Mouse (Mus musculus): ENCODE measurements at regions not wholly inside any gene's neighbourhood (a gene's known extent, or its start where the extent isn't known, plus 50 kb on each side); places are given as distances from the start of the nearest gene placed in this dataset.
"Not testable (repeated sequence)": the region's sequence is repeated elsewhere in the genome, so short reads cannot be mapped to it uniquely, and the experiment has no call there.

GRCm38 (mm10) chr7:137649650-137650049 is 212.2 kb downstream of the Glrx3 start:
- DNase-seq, result no peak

DNA sequence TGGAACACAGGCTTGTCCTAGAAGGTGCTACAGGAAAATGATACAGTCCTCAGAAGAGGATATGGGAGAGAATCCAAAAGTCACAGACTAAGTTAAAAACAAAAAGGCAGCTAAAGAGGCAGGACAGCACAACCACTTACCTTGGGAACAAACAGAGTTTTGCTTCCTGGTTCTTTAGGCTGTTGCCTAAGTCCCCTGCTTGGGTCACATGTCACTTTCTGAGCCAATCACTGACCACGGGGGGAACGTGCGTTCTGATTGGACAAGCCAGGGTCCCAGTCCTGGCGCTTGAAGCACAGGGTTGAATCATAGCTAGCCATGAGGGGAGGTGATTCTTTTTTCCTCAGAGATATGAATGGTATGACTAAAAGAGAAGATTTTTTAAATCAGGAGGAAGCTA is 216.4 kb downstream of the Glrx3 start:
- DNase-seq, result no peak

GRCm38 (mm10) chr7:137667165-137667564 is 229.8 kb downstream of the Glrx3 start:
- DNase-seq, result no peak

GRCm38 (mm10) chr7:137671156-137671555 is 233.7 kb downstream of the Glrx3 start:
- DNase-seq, result no peak

GRCm38 (mm10) chr7:137674596-137674995 is 237.2 kb downstream of the Glrx3 start:
- no peak for DNase-seq

DNA sequence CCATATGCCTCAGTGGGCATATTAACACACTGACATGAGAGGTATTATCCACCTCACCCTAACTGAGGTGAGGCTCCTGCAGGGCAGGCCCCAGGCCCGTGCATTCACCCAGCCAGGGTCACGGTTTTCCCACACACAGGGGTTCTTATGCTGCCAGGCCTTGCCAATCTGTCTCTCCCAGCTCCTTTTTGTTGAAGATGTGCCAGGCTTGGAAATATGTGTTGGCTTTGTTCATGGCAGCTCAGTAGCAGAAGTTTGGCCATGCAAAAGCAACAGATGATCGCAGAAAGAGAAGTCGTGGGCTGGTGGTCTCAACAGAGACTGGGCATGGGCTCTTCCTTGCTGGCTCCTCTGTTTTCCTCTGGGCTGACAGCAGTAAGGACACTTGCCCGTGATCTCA is 238.0 kb downstream of the Glrx3 start:
- DNase-seq, result no peak

DNA sequence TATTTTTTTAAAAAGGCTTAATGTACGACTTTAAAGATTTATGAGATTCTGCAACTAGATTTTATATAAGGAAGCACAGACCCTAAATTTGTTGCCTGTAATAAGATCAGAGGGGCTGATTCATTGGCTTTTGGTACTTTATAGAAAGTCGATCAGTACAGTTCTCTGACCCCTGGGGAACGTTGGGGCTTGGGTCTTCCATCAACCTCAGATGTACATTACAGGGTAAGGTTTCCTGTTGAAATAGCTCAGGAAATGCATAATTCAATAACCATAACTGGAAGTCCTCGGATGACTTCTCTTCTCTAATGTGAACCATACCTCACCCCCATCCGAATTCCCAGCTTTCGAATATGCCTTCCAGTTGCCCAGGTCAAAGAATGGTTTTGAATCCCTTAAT is 247.4 kb downstream of the Glrx3 start:
- no peak for DNase-seq

DNA sequence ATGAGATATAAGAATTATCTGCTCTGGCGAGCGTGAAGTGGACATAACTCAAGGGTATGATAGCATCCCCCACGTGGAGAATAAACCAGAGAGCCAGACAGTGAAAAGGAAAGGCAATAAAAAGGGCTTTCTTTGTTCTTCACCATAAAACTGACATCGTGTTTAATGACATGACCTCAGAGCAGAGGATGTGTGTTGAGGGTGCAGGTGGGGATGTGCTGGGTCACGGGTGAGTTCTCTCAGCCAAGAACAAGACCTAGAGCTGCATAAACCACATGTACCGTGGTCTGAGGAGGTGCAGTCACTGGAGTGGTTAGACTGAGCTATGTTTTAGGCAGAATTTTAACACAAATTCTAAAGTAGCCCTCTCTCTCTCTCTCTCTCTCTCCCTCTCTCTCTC is 247.9 kb downstream of the Glrx3 start:
- DNase-seq, result no peak

DNA sequence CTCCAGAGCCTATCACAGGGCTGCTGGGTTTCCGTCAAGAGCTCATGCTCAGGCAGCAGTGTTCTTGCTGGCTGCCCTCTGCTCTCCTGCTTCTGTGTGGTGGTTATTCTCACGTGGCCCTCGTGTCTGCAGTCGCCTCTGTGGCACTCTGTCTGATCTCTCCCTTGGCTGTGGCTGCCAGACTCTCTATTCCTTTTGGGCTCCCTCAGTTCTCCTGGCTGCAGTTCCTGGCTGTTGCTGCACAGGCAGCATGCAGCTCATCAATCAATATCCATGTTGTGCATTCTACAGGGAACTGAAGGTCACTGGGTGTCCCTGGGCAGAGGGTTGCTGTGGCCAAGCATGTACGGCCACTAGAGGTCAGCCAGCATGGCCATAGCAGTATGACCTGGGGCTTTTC is 259.4 kb downstream of the Glrx3 start:
- DNase-seq, result no peak

- not testable (repeated sequence) for DNase-seq
These were observed 261.1 kb downstream of the Glrx3 start for GRCm38 (mm10) chr7:137698501-137698900.

GRCm38 (mm10) chr7:137712862-137713261 is 275.4 kb downstream of the Glrx3 start:
- no peak for DNase-seq

DNA sequence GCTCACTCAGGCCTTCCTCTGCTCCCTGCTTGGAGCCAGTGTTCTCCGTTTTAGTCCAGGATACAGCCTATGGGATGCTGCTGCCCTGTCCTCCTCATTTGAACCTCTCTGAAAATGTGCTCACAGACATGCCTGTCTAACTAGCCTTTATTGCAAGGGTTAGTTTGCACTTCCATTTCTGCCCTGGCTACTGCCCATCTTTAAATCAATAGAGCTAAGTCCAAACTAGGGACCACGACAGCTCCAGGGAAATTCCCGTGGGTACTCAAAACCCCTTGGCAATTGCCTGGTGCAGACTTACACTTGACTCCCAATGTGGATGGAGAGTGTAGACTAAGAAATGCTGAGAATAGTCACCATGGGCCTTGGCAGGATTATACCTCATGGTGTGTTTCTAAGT is 276.4 kb downstream of the Glrx3 start:
- DNase-seq, result no peak

DNA sequence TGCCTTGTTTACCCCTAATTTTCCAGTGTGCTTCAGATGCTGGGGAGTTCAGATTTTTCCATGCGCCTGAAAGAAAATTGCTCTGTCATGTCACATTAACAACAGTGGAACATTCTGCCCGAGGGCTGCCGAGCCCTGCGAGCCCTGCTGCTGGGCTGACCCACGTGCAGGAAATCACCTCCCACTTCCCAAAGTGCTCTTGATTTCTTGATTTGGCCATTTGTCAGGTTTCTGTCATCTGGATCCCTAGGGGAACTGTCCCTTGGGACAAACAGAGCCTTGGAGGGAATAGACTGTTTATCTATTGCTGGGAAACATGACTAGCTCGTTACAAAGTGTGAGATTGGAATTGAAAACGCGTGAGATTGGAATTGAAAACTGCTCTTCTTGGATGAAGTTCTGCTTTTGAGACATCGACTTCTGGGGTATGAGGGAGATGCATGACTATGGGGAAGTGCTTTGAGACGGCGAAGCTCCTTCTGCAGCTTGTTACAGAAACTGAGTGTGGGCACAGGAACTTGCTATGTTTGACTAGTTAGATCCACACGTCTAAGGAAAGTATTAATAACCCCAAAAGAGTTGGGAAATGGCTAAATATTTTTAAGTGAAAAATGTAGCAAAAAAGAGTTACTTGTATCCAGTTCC is 277.0 kb downstream of the Glrx3 start:
- no peak for DNase-seq

GRCm38 (mm10) chr7:137715126-137715900 is 277.9 kb downstream of the Glrx3 start:
- no peak for DNase-seq

- peak in 1 of 2 experiments; percentile 5 for DNase-seq
These were observed 286.1 kb downstream of the Glrx3 start for GRCm38 (mm10) chr7:137723361-137724040.

- no peak for DNase-seq
These were observed 288.6 kb downstream of the Glrx3 start for GRCm38 (mm10) chr7:137726031-137726430.

GRCm38 (mm10) chr7:137735873-137736527 is 298.6 kb downstream of the Glrx3 start:
- DNase-seq, result no peak

DNA sequence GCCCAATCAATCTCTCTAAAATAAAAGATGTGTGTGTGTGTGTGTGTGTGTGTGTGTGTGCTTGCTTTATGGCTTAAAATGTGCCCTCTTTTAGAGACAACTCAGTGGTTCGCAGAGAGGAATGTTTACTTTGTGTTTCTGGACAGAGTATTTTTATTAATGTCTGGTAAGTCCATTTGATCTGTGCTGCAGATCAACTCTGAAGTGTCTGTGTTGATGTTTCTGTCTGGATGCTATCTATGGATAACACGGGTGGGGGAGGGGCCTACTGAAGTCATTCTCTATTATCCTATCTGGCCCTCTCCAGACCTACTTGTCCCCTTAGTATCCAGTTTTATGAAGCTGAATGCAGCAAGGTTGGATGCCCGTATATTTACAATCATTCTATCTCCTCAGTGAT is 304.3 kb downstream of the Glrx3 start:
- no peak for DNase-seq

DNA sequence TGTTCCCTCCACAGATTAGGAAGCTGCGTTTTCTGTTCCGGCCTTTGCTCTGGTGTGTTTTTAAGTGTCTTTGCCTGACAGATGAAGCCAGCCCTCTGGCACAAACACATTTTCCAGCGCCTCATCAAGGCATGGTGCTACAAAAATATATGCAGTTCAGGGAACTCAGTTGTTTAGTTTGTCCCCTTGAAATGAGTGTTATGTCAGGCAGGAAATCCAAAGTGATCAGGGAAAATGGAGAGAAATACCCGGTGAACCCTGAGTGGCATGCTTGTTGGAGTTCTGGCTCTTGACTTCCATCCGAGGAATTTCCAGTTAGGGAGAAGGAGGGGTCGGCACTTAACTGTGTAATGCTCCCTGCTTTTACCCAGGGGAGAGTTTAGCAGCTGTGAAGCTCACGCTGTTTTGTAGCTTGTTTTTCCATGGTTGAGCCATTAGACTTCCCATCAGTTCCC is 304.9 kb downstream of the Glrx3 start:
- DNase-seq, result no peak

DNA sequence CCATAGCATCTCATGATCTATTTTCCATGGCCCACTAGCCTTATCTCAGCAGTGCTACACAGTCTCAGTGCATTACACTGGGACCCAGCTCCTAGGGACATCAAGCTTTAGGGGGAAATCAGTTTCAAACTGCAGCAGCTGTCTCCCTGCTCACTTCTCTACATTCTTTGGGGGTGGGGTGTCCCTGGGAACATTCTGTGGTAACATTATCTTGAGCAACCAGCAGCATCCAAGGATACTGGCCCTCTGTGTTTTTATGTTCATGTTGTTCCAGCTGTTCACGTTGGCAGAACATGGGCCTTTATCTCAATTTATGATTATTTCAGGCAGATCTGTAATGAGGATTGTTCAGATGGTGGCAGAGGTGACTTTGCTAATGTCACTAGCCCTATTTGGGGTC is 308.2 kb downstream of the Glrx3 start:
- DNase-seq, result no peak

DNA sequence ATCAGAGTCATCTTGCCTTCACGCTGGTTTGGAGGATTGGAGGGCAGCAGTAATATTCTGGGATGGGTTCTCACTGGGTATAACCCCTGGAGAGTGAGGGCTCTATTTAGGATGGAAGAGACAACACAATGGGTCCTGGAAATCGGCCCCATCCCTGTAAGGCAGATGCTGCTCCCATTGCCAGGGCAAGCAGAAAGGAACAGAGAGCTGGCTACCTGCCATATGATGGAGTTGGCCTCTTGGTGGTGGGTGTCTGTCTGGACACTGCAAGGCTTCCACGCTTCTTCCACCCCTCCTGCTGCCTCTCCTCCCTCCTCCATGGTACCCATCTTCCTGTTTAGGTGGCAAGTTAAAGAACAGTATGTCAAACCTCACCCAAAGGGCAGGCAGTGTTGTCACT is 308.6 kb downstream of the Glrx3 start:
- DNase-seq, result no peak

- no peak for DNase-seq
These were observed 311.5 kb downstream of the Glrx3 start for GRCm38 (mm10) chr7:137748936-137749335.

- DNase-seq, result no peak
These were observed 313.3 kb downstream of the Glrx3 start for GRCm38 (mm10) chr7:137750741-137751140.

All from cerebellum, postnatal 36 days (tissue).